Mouse (Mus musculus) embryonic stem cell, embryonic (primary cell): ENCODE measurements around the gene Smad6.

Experiments used
- CTCF ChIA-PET, 4 experiments: fragments of 300-600 bp in 2 of 4; fragments of 350-600 bp in 2 of 4; sonication (Branson Sonifier 250); formaldehyde crosslinking; loops; one replicate each; lab custom pipeline; 2022; ENCODE audit warnings: inconsistent platforms in 2 of 4; lab: Charles Lee
- POLR2A ChIA-PET, 4 experiments: fragments of 300-600 bp in 2 of 4; fragments of 350-600 bp in 2 of 4; sonication (Branson Sonifier 250); formaldehyde crosslinking; loops; one replicate each; lab custom pipeline; 2022; ENCODE audit warnings: antibody characterized with exemption in 4 of 4, inconsistent platforms in 1 of 4; lab: Charles Lee

Gene Smad6

DNA sequence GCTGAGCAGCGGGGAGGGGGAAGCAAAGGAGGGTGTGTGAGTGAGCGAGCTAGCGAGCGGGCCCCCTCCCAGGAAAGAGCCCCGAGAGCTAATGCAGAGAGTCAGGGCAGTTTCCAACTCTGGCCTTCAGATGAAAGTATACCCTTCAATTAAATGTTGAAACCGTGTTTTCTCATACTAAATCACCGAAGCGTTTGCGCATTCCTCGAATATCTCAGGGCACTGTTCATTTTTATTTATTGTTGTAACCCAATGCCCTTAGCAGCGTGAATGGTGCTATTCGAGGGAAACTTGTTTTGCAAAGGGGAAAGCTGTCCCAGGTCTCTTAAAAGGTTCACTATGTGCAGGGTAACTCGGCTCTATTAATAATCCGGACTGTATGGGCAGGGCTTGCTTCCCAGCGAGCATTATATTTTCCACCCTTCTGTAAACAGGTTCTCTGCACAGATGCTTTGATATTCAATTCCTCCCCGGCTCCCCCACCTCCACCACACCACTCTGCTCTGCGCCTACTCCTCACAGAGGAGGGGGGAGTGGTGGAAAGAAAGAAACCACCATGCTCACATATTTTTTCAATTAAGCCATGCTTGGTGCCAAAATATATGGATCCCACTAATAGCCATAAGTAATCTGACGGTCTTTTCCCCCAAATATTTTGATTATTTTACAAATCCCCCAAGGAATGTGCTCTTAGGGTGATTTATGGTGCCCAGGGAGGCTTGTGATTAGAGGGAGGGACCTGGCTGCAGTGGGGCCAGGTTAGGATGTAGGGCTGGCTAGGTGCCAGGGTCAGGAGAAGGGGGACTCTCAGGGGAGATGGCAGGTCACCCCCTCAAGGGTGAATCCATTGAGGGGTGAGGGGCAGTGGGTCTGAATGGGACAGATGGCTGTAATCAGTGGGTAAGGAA is 41.4 kb downstream of the Smad6 start:
- CTCF ChIA-PET = interaction anchor here in 2 of 4 experiments (0.6 to 2.9 kb wide), 3 partner anchors 22 to 107 kb away, joined by 3 to 15 read pairs (median 3); no protein-coding TSS in a partner anchor
- POLR2A ChIA-PET = interaction anchor here in 3 of 4 experiments (0.5 to 1.6 kb wide), 5 partner anchors 8 to 203 kb away, joined by 3 to 7 read pairs (median 4); no protein-coding TSS in a partner anchor

DNA sequence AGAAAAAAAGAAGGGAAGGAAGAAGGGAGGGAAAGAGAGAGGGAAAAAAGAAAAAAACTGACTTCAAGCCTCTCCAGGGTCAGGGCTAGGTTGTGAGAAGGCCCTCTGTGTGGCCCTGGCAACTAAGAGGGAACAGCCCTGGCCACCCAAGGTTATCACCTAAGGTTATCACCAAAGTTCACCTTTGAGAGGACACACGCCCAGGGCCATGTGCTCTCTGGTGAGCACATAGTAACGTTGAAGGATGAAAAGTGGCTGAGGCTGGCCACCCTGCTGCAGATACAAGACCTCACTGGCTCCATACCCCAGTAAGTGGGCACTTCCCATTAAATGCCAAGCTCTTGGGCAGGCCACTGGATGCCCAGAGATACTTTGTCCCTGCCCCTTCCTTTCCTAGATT is 42.6 kb downstream of the Smad6 start:
- ChIA-PET POLR2A (interaction anchor here in 2 of 4 experiments (0.7 to 1.6 kb wide), 4 partner anchors 8 to 153 kb away, joined by 3 to 5 read pairs (median 4); no protein-coding TSS in a partner anchor), CTCF (interaction anchor here in 1 of 4 experiments (0.6 to 0.8 kb wide), 2 partner anchors 36 to 1454 kb away, joined by 3 to 4 read pairs; no protein-coding TSS in a partner anchor)

DNA sequence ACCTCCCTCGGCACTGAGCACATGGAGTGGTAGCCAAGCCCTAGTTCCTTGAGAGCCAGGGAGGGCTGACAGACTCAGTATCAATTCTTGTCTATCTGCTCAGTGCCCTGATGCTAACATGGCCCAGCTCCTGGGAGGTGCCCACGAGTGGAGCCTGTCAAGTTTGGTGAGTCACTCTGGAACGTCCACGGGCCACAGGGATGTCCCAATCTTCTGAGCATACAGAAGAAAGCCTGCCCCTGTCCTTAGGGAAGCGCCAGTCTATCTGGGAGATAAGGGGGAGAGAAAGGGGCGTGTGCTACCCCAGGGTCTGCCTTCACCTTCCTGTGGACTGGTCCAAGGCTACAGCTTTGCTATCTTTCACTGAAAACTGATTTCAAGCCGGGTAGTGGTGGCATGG is 43.2 kb downstream of the Smad6 start:
- POLR2A ChIA-PET = interaction anchor here in 1 of 4 experiments (1.5 kb wide), 1 partner anchor 58 kb away, joined by 3 read pairs; no protein-coding TSS in a partner anchor
- CTCF ChIA-PET = interaction anchor here in 3 of 4 experiments (0.6 to 3.8 kb wide), 5 partner anchors 19 to 121 kb away, joined by 3 to 19 read pairs (median 3); no protein-coding TSS in a partner anchor

DNA sequence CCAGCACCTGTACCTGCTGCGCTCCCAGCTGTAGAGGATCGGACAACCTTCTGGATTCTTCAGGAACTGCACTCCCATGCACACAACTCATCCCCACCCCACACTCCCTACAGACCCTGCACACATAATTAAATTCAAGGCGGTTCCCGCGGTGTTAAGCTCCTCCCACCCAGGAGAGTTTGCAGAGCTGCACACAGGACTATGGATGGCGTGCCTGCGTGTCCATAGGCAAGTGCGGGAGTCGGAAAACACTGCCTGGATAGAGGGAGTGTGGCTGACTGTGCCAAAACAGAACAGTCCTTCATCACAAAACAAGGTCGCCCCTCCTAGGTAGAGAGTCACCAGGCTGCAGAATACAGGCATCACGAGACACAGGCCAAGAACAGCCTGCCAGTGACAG is 45.9 kb downstream of the Smad6 start:
- ChIA-PET POLR2A (interaction anchor here (0.5 to 3.6 kb wide), 26 partner anchors 9 to 1349 kb away, joined by 3 to 22 read pairs (median 4); partner anchors contain the start of genes Smad6 (in 2 of the 4) and Tipin (in 1 of the 4)), CTCF (interaction anchor here (0.6 to 3.8 kb wide), 20 partner anchors 9 to 1116 kb away, joined by 3 to 19 read pairs (median 3); no protein-coding TSS in a partner anchor)

DNA sequence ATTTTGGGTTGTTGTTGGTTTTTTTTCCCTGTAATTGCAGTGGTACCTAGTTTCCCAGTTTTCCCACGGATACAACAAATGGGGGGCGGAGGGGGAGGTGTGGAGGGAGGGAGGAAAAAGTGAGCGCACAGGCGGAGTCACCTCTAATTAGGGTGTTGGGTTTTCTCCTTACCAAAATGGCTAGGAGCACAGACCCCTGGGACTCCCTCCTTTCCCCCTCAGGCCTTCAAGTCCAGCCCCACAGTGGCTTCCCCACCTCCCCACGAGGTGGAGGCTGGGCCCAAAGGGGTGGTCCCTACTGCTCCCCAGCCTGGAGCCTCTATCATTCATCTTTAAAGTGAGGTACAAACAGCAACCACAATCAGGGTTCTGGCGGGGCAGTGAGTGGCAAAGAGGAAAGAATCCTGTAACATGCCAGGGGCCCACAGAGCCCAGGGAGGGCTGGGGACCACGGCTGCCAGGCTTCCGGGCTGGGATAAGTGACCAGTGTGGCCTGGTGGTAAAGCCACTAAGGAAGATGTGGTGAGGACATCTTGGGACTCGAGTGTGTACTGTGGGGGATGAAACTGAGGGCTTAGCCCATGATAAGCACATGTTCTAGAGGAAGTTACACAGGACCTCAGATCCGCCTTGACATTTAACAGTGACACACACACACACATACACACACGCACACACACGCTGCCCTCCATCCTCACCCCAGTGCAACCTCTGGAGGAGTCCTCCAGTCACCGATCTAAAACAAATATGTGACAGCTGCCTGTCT is 47.4 kb downstream of the Smad6 start:
- ChIA-PET POLR2A (interaction anchor here in 3 of 4 experiments (0.8 to 3.6 kb wide), 6 partner anchors 8 to 120 kb away, joined by 3 to 22 read pairs (median 3); partner anchors contain the start of gene Smad6 (in 1 of the 3)), CTCF (interaction anchor here in 3 of 4 experiments (1.0 to 2.0 kb wide), 6 partner anchors 12 to 20 kb away, joined by 3 to 17 read pairs (median 5); no protein-coding TSS in a partner anchor)

DNA sequence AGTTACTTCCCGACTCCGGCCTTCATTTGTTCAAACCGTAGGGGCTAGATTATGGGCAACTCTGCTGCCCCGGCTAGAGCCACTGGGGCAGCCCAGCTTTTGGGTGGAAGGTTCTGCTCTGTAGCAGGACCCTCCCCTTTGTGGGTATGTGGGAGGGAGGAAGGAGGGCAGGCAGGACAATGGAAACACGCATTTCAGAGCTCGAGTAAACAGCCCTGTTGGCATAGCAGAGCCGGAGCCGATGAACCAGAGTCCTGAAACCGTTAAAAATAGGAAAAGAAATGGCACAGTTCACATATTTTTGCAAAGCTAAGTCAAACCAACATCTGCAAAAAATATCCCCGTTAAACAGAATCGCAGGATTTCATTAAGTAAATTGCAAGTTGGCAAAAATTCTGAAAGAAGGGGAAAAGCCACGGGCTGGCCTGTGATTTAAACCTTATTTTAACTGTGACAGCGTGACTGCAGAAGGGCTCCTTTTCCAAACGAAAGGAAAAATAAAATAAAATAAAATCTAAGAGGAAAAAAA is 48.1 kb downstream of the Smad6 start:
- ChIA-PET CTCF (interaction anchor here in 2 of 4 experiments (0.5 to 2.0 kb wide), 3 partner anchors 16 to 148 kb away, joined by 3 to 17 read pairs (median 5); no protein-coding TSS in a partner anchor), POLR2A (interaction anchor here in 2 of 4 experiments (0.9 to 1.3 kb wide), 3 partner anchors 9 to 15 kb away, joined by 3 to 8 read pairs (median 4); no protein-coding TSS in a partner anchor)

DNA sequence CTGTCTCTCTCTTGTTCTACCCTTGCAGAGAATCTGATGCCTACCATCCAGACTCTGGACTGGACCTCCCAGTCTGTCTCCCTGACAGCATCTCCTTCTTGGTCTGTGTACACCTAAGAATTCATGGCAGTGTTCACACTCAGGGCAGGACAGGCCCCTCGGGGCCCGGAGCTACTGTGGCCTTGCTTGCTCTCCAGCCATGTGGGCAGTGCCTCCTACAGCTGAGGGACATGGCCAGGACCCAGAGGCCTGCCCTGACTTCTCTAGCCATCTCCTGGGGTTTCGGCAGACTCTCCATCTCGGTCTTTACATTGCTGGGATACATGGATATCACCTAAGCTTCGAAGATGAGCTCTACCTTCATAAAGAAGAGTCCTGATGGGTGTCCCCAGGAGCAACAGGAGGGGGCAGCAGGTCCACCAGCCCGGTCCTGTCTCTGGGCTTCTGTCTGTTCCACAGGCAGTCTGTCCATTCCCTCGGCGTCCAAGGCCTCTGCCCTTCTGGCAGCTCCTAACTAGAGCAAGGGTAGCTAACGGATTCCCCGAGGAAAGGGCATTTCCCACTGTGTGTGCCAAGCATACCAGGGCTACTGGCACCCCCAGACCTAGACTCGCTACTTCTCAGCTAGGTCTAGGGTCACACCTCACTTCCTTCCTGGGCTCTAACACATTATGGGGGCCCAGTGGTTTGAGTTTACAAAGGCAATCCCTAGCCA is 49.1 kb downstream of the Smad6 start:
- ChIA-PET POLR2A (interaction anchor here in 3 of 4 experiments (0.5 to 1.3 kb wide), 4 partner anchors 13 to 91 kb away, joined by 3 to 8 read pairs (median 5); no protein-coding TSS in a partner anchor), CTCF (interaction anchor here in 1 of 4 experiments (1.0 to 2.0 kb wide), 3 partner anchors 10 to 63 kb away, joined by 3 to 17 read pairs (median 3); no protein-coding TSS in a partner anchor)

DNA sequence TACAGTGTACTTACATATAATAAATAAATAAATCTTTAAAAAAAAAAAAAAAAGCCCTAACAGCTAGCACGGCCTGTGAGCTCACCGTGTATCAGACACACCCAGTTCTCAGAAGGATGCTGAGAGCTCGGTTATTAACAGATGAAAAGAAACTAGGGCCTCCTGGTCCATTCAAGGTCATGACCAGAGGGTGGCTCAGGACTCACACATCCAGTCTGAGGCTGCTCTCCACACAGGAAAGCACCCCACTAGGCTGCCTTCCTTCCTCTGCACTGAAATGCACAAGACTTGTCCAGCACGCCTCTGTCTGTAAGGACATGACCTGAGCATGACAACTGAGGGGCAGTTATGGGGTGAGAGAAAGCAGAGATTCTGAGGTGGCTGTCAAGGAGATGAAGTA is 50.3 kb downstream of the Smad6 start:
- ChIA-PET CTCF (interaction anchor here (0.5 to 1.7 kb wide), 9 partner anchors 13 to 912 kb away, joined by 3 to 7 read pairs (median 3); no protein-coding TSS in a partner anchor), POLR2A (interaction anchor here in 3 of 4 experiments (0.6 to 1.9 kb wide), 14 partner anchors 8 to 1143 kb away, joined by 3 to 7 read pairs (median 3); partner anchors contain the start of gene Smad6 (in 1 of the 3))

DNA sequence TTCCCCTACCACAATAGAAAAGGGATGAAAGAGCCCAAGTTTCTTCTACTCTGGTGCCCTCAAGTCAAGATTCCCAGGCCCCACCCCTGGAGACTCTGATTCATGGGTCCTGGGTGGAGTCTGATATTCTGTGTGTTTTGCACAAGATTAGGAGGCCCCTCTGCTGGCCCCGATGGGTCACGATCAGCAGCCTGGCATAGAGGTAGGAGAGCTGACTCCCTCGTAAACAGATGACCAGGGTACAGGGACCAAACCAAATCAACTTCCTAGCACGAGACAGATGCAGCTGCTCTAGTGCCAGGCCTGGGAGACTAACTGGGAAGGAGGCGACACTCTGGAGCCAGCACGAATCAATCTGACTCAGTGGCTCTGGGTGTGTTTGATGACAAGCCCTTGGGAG is 51.0 kb downstream of the Smad6 start:
- POLR2A ChIA-PET = interaction anchor here in 3 of 4 experiments (0.7 to 1.9 kb wide), 14 partner anchors 9 to 296 kb away, joined by 3 to 7 read pairs (median 3); partner anchors contain the start of gene Smad6 (in 1 of the 3)
- CTCF ChIA-PET = interaction anchor here (0.5 to 1.7 kb wide), 7 partner anchors 12 to 911 kb away, joined by 3 to 7 read pairs (median 4); no protein-coding TSS in a partner anchor

DNA sequence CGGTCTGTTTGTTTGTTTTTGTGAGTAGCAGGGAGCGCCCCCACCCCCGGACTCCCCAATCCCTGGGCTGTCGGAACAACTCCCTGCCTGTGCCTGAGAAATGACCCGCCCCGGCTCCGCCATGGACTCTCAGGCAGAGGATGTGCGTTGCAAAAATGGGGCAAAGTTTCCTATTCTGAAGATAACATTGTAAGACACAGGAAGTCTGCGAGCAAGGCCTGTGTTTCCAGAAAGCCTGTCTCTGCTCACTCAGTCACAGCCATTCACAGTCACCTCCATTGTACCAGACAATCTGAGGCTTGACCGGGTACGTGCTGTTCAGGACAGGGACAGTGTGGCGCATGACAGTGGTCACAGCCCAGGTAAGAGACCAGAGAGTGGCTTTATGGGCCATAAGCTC is 51.5 kb downstream of the Smad6 start:
- ChIA-PET CTCF (interaction anchor here in 3 of 4 experiments (0.7 to 3.0 kb wide), 6 partner anchors 12 to 130 kb away, joined by 3 to 18 read pairs (median 4); no protein-coding TSS in a partner anchor), POLR2A (interaction anchor here in 3 of 4 experiments (0.9 to 2.1 kb wide), 7 partner anchors 9 to 225 kb away, joined by 3 to 8 read pairs (median 4); no protein-coding TSS in a partner anchor)

DNA sequence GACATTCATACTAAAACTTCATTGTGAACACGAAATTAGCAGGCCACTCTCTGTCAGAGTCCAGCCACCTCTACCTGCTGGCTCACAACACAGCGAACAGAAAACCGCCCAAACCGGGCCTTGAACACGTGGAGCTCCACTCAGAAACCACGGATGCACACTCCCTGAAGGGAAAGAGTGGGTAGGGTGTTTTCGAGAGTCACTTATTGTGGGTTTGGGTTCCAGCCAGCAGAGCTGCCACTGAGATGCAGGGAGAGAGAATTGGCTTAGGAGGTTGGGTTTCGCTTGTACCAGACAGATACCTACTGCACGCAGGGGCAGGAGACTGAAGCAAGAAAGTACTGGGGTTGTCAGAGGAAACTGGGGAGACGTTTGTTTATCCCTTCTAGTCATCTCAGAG is 52.4 kb downstream of the Smad6 start:
- ChIA-PET CTCF (interaction anchor here (0.7 to 3.0 kb wide), 7 partner anchors 13 to 131 kb away, joined by 3 to 18 read pairs (median 3); no protein-coding TSS in a partner anchor), POLR2A (interaction anchor here in 2 of 4 experiments (2.1 to 2.4 kb wide), 2 partner anchors 10 to 118 kb away, joined by 8 read pairs; no protein-coding TSS in a partner anchor)

DNA sequence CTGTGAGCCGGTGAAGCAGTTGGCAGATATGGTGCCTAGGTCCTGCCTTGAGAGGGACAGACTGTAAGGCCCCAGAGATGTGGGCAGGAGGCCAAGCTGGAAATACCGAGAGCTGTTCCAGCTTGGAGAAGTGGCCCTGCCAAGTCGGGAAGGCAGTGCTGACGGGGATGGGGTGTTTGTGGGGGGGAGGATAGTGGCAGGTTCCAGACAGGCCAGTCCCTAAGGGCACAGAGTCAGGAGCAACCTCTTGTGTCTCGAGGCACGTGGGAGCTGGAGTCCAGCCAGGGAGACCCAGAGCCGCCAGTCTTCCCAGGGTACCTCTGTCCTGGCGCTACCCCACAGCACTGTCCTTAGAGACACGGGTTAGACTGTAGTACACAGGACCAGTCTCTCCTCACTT is 53.3 kb downstream of the Smad6 start:
- ChIA-PET CTCF (interaction anchor here in 3 of 4 experiments (0.7 to 3.0 kb wide), 7 partner anchors 10 to 59 kb away, joined by 3 to 18 read pairs (median 3); no protein-coding TSS in a partner anchor), POLR2A (interaction anchor here in 2 of 4 experiments (1.2 to 2.4 kb wide), 4 partner anchors 10 to 119 kb away, joined by 3 to 8 read pairs (median 6); partner anchors contain the start of gene Smad6 (in 1 of the 2))

DNA sequence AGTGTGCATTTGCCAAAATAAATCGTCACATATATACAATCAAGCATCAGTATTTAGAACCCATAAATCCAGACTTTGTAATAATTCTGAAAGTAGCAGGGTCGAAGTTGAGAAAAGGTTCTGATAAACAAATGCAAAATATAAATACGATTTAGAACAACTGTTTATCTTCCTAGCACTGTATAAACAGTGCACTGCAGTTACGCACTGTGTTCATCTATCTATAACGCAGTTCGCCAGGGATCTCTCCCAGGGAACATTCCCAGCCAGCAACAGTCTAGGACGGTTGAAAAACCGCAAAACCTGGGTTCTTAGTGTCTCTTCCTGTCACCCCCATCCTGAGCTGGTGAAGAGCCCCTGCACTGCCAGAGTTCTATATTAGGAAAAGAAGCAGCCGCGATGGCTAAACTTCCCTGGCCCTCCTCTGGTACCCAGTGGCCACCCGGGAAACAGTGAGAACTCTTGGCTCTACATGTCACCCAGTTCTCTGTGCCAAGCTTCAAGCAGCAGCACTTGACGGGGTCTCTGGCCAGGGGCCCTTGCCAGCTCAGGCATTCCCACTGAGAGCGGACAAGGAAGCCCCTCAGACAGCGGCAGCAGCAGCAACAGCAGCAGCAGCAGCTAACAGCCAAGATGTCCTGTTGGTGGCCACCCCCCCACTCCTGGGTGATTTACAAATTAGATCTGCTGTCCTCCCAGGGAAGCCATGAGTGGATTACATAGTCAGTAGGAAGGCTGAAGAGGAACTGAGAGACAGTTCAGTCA is 54.3 kb downstream of the Smad6 start:
- CTCF ChIA-PET = interaction anchor here in 3 of 4 experiments (0.6 to 3.5 kb wide), 10 partner anchors 8 to 120 kb away, joined by 3 to 18 read pairs (median 6); no protein-coding TSS in a partner anchor
- POLR2A ChIA-PET = interaction anchor here in 3 of 4 experiments (0.6 to 2.4 kb wide), 8 partner anchors 8 to 120 kb away, joined by 3 to 8 read pairs (median 3); partner anchors contain the start of gene Smad6 (in 1 of the 3)

DNA sequence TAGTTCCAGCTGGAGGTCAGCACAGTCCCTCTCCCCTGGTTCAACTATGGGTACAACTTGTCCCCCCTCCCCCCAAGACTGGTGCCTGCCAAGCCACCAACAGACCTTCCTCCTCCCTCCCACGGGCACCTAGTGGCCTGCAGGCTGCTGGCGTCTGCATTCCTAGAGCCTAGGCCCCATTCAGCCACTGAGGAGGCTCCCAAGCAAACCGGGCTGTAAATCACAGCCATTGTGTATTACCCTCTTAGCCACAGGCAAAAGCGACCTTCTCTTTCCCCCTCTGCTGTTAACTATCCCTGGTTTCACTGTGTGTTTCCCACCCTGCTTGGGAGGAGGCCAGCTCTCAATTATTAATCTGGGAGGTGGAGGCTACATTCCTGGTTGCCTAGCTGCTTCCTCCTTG is 56.3 kb downstream of the Smad6 start:
- POLR2A ChIA-PET = interaction anchor here in 2 of 4 experiments (0.9 to 1.3 kb wide), 3 partner anchors 10 to 61 kb away, joined by 3 to 4 read pairs (median 3); no protein-coding TSS in a partner anchor

DNA sequence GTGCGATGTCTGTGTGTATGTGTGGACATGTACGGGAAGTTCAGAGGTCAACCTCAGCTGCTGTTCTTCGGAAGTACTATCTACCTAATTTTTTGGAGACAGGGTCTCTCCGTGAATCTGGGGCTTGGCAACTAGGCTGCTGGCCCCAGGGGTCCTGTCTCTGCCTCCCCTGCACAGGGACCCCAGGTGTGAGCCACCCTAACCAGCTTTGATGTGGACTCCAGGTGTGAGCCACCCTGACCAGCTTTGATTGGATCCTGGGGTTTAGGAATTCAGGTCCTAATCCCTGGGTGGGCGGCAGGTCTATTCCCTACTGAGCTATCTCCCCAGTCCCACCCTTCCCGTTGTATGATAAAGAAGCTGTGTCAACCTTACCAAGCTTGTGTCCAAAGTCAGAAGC is 60.0 kb downstream of the Smad6 start:
- CTCF ChIA-PET = interaction anchor here in 3 of 4 experiments (0.5 to 1.6 kb wide), 9 partner anchors 8 to 158 kb away, joined by 3 to 7 read pairs (median 4); no protein-coding TSS in a partner anchor

More for the DNA sequence above, 56.3 kb downstream of the Smad6 start:
- CTCF ChIA-PET = interaction anchor here (0.6 to 3.5 kb wide), 6 partner anchors 9 to 135 kb away, joined by 3 to 14 read pairs (median 4); no protein-coding TSS in a partner anchor

More for the DNA sequence above, 60.0 kb downstream of the Smad6 start:
- POLR2A ChIA-PET = interaction anchor here in 2 of 4 experiments (0.5 to 2.6 kb wide), 6 partner anchors 9 to 139 kb away, joined by 3 to 7 read pairs (median 4); no protein-coding TSS in a partner anchor
